Mouse (Mus musculus): ENCODE measurements around the gene Dnaaf2.

- TF ChIP-seq POLR2A (IDR thresholded peaks at IDR 0.05; ENCODE audit: low read depth, low read length) (no peak), CTCF (IDR thresholded peaks at IDR 0.05; ENCODE audit: borderline replicate concordance, insufficient read depth, low read length) (no peak)
Observed at GRCm38 (mm10) chr12:69208520-69208919, 10.3 kb upstream of the Dnaaf2 start.

Data from embryonic fibroblast, embryonic 13.5 days (primary cell).